Mouse (Mus musculus): ENCODE data around the gene Rnf225.
"Not testable (repeated sequence)": the region's sequence is repeated elsewhere in the genome, so short reads cannot be mapped to it uniquely, and the experiment has no call there.

Rnf225 gene

GRCm38 (mm10) chr7:12933615-12934140 is 6.5 kb downstream of the Rnf225 start:
- no peak for DNase-seq

DNA sequence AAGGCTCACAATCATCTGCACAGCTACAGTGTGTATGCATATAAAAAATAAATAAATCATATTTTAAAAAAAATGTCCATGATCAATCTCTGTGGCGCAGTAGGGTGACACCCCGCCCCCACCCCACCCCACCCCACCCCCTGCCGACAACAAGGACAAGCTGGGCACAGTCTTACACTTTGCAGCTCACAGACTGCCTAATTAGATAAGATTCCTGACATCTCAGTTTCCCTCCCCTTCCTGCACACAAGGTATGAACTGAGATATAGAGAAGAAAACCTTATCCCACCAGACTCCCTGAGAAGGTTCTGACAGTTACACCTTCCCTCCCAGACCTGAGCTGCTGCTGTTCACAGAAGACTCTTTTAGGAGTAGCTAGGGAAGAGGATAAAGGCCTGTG is 7.6 kb downstream of the Rnf225 start:
- DNase-seq: no peak

DNA sequence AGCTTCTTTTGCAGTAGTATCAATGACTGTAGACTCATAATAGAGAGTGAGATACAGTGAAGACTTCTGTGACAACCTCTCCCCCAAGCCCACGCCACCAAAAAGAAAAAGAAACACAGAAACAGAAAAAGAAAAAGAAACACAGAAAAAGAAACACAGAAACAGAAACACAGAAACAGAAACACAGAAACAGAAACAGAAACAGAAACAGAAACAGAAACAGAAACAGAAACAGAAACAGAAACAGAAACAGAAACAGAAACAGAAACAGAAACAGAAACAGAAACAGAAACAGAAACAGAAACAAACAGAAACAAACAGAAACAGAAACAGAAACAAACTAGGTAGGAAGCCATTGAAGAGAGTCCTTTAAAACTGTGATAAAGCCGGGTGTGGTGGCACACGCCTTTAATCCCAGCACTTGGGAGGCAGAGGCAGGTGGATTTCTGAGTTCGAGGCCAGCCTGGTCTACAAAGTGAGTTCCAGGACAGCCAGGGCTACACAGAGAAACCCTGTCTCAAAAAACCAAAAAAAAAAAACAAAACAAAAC is 10.1 kb downstream of the Rnf225 start:
- not testable (repeated sequence) for DNase-seq

DNA sequence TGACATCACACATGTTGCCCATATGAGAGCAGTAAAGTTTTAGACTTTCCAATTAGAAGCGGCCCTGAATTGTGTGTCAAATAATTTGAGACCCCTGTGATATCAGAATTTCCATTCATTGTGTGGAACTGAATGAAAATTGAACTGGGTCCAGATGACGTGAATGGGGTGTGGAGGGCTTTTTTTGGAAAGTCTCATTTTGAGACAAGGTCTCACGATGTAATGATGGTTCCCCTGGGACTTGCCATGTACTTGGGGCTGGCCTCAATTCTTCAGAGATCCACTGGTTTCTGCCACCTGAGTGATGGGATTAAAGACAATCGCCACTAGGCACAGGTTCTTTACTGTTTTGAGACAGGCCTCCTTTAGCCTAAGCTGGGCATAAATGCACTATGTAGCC is 13.4 kb downstream of the Rnf225 start:
- no peak for DNase-seq

DNA sequence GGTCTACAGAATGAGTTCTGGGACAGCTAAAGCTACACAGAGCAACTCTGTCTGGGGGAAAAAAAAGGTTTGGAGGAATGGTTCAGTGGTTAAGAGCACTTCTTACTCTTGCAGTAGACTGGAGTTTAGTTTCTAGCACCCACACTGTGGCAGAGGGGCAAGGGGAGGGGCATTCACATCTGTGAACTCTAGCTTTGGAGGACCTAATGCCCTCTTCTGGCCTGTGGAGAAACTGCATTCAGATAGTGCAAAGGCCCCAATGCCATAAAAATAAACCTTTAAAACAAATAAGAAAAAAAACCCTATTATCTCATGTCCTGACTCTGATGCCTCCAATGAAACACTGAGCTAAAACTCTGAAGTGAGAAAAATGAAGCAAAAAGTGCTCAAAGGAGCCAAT is 16.3 kb downstream of the Rnf225 start:
- peak; percentile 54 to 63 for DNase-seq

- peak; percentile 92 to 95 for DNase-seq
Measured at GRCm38 (mm10) chr7:12949032-12949871, 22.0 kb downstream of the Rnf225 start.

DNA sequence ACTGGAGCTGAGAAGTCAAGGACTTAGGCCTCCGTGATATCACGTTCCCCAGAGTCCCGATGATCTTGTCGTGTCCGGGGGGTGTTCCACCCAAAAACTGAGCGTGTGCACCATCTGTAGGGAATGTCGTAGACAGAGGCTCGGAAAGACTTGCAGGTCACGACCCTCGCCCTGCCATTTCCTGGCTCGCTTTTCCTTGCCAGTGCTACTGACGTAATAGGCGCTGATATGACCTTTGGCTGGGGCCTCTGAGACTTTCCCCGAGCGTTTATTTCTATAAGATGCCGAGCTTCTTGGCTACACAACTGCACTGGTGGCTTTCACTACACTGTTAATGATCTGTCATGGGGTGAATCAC is 22.6 kb downstream of the Rnf225 start:
- no peak for DNase-seq

- DNase-seq: no peak
Measured at GRCm38 (mm10) chr7:12954896-12955295, 27.7 kb downstream of the Rnf225 start.

DNA sequence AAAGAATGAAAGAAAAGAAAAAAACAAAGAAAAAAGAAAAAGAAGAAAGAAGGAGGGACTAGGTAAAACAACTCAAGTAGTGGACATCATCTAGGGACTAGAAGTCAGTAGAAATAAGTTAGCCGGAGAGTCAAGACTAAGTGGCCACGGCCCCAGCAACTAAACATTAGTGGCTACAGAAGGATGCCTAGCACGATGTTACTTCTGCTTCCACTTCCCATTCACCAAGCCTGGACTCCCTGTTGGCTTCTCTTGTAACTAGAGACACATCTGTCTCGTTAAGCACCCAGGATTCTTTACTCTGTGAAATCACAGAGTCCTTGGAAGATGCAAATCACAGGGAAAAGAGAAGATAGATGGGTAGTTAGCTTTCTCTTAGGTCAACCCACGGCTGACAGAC is 30.3 kb downstream of the Rnf225 start:
- DNase-seq: no peak

- DNase-seq: no peak
Measured at GRCm38 (mm10) chr7:12958948-12959347, 31.7 kb downstream of the Rnf225 start.

GRCm38 (mm10) chr7:12959718-12960117 is 32.5 kb downstream of the Rnf225 start:
- DNase-seq: no peak

DNA sequence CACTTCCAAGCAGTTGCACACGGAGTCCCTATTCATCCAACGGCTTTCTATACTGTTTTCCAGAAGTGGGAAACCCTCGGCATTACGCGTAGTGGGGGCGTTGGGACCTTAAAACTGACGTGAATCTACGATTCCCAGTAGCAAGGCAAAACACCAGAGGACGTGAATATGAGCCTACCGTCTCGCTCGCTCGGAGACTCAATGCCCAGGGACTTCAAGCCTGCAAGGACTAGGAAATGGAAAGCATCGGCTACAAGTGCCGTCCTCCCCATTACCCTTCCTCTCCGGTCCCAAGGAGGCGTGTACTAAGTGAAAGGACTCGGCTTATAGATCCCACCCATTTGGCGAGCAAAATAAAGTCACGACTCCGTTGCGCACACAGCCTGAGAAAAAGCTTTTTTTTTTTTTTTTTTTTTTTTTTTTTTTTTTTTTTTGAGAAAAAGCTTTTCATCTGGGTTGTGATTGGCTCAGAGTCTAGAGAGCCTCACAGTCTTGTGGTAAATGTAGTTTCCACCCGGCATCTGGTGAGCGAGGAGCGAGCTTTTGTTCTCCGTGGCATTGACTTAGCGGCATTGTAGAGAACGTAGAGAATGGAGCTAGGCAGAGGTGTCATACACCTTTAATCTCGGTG is 34.4 kb downstream of the Rnf225 start:
- peak; percentile 57 to 64 for DNase-seq

- DNase-seq: peak; percentile 84 to 87
Measured at GRCm38 (mm10) chr7:12965678-12966091, 38.5 kb downstream of the Rnf225 start, which contains the start of gene Zfp324. Gene Zfp324 (plus strand): TSS chr7:12965838.

- peak; percentile 59 to 64 for DNase-seq
Measured at GRCm38 (mm10) chr7:12966104-12966845, 39.1 kb downstream of the Rnf225 start.

GRCm38 (mm10) chr7:12970906-12971305 is 43.7 kb downstream of the Rnf225 start:
- no peak for DNase-seq

GRCm38 (mm10) chr7:12977682-12978389 is 50.6 kb downstream of the Rnf225 start, which contains the start of gene Zfp446:
Gene Zfp446 (plus strand): TSS chr7:12977848.
- peak; percentile 96 to 97 for DNase-seq

DNA sequence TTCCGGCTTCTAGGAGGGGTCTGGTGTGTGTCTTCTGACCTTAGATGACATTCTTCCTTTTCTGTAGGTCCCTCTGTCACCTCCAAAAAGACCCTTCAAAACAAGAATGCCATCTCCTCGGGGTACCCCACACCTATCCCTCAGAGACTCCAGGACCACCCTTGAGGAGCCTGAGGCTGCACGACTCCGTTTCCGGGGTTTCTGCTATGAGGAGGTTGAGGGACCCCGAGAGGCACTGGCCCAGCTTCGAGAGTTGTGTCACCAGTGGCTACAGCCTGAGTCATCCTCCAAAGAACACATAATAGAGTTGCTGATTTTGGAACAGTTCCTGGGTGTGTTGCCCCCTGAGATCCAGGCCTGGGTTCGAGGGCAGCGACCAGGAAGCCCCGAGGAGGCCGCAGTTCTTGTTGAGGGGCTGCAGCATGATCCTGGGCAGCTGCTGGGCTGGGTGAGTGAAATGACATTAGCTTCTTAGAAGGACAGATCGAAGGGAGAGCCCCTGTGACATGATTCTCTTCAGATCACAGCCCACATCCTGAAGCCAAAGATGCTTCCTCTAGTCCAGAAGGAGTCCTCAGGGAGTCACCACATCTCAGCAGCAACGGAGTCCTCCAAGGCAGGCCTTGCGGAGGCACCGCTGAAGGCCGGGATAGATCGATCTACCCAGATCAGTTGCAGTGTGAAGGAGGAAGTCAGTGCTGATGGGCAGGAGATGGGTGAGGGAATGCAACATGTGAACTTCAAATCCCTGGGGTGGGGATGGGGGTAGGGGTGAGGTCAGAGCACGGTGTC is 51.9 kb downstream of the Rnf225 start:
- DNase-seq: no peak

- no peak for DNase-seq
Measured at GRCm38 (mm10) chr7:12979776-12980175, 52.6 kb downstream of the Rnf225 start.

- DNase-seq: no peak
Measured at GRCm38 (mm10) chr7:12980291-12980690, 53.1 kb downstream of the Rnf225 start.

Measured in B cell, adult 2 months (primary cell).